Mouse (Mus musculus) left cerebral cortex, adult 8-10 months (tissue): ENCODE measurements at regions not wholly inside any gene's neighbourhood (a gene's known extent, or its start where the extent isn't known, plus 50 kb on each side); places are given as distances from the start of the nearest gene placed in this dataset.
A peak's percentile ranks its signal among the peaks of the same experiment; 100 is the strongest.

Source experiments
- DNase-seq, 2 experiments: peaks; one replicate each; pipeline ENCODE4 v3.0.0; 2022; ENCODE audit warnings: low spot score in 2 of 2

GRCm38 (mm10) chrX:99340223-99340622, 130.8 kb downstream of the Pja1 start:
- no peak for DNase-seq

DNA sequence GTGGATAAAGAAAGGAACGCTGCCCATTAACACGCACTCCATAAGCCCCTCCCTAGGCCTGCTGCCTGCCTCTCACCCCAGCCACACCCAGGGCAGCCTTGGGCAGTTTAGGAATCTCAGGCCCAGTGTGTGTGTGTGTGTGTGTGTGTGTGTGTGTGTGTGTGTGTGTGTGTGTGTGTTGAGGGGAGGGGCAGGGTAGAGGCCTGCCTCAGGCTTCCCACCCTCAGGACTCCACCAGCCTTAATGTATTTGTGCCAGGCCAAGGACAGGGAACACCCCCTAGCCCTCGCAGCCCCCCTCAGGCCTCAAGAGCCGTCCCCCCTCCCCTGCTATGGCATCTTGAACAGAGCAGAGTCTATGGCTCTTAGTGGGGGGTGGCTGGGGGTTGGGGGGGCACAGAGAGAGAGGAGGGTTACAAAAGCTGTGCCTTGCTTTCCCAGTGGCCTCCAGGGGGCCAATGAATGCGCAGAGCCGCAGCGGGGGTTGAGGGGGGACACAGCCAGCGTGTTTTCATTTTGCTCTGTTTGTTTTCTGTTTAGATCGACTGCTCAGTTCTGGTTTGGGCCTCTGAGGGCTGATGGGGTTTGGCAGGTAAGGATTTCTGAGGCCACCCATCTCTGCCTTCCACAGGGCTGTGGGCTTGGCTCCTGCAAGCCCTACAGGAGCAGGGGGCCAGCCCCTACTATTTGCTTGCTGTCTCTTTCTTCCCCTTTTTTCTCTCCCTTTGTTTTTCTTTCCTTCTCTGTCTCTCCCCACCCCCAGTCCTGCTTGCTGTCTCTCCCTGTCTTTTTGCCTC, 131.8 kb downstream of the Pja1 start:
- DNase-seq = no peak

GRCm38 (mm10) chrX:99336616-99337553, 134.2 kb downstream of the Pja1 start:
- no peak for DNase-seq

GRCm38 (mm10) chrX:99335886-99336589, 135.0 kb downstream of the Pja1 start:
- DNase-seq = no peak

- no peak for DNase-seq
Observed at GRCm38 (mm10) chrX:99332457-99332770, 138.7 kb downstream of the Pja1 start.

DNA sequence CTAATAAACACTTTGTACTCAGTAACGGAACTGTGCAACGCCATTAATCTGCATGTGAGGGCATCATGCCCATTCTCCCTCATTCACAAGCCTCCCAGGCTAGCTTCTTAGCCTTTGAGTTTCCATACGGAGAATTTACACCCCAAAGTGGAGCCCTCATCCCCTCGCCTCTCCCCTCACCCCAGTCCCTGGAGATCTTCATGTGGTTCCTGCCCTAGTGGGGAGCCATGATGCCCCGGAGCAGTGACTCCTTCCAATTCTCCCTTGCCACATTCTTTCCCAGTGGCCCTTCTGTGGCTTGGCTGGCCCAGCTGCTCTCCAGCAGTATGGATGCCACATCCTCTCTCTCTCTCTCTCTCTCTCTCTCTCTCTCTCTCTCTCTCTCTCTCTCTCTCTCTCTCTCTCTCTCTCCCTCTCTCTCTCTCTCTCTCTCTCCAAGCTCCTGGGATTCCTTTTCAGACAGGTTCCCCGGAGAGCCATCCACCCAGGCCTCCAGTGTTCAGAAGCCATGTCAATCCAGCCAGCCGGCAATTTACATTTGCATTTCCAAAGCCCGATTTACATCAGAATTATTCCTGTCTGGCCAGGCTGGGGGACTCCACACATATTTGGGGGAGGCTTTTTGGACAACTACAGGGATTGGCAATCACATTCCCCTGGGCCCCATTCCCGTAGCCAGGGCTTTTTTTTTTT, 139.2 kb downstream of the Pja1 start:
- no peak for DNase-seq

- DNase-seq = no peak
Observed at GRCm38 (mm10) chrX:99330386-99330785, 140.7 kb downstream of the Pja1 start.

- no peak for DNase-seq
Observed at GRCm38 (mm10) chrX:99328576-99328975, 142.5 kb downstream of the Pja1 start.

DNA sequence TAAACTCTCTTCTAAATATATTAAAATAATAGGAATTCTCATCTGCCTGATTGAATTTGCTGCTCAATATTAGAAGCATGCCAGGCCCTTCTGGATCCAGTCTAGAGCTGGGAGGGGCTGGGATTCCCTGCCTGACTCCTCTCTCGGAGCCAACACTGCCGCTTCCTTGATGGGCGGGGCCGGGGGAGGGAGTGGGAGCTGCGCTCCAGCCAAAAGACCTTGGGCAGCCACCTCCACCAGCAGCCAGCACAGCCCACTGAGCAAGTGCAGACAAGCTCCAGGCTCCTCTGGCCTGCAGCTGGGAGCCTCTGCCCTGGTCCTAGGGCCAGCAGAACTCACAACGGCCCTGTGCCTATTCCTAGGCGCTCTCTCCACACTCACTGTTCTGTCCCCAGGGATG, 144.9 kb downstream of the Pja1 start:
- DNase-seq = no peak

DNA sequence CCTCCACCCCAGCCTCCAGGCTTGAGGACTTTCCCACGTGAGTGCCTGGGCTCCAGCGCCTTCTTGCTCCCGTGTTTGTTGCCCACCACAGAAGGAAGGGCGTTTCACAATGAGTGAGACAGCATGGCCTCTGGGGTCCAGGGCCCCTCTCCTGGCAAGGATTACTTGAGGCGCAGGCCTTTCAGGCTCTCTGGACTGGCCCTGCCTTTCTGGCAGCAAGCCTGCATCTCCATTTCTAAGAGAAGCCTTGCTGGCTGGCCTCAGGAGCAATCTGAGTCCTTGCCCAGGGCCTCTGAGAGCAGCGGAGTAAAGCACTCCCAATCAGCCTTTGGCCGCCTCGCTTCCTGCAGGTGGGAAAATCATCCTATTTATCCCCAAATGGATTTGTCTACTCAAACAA, 145.6 kb downstream of the Pja1 start:
- peak in 1 of 2 experiments; percentile 4 for DNase-seq

GRCm38 (mm10) chrX:99324546-99325170, 146.4 kb downstream of the Pja1 start:
- DNase-seq = no peak

DNA sequence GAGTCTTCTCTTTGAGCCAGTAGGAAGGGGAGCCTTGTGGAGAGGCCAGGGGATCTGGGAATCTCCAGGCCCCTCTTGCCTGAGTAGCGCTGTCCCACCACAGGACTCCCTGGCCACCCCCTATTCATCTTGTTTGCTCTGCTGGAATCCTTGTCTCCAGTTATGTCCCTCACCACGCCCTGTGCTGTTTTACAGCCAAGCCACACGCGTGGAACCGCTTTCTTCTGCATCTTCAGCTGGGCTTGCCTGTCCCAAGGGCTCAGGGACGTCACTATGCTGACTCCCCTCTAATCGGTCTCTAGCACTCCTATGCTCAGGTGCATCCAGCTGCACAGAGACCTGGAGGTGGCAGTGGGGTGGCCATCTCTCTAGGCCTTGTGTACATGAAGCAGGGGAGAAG, 151.3 kb downstream of the Pja1 start:
- DNase-seq = no peak

GRCm38 (mm10) chrX:99319163-99319562, 151.9 kb downstream of the Pja1 start:
- DNase-seq = no peak

- no peak for DNase-seq
Observed at GRCm38 (mm10) chrX:99318141-99318540, 152.9 kb downstream of the Pja1 start.

- DNase-seq = no peak
Observed at GRCm38 (mm10) chrX:99317736-99318135, 153.3 kb downstream of the Pja1 start.

DNA sequence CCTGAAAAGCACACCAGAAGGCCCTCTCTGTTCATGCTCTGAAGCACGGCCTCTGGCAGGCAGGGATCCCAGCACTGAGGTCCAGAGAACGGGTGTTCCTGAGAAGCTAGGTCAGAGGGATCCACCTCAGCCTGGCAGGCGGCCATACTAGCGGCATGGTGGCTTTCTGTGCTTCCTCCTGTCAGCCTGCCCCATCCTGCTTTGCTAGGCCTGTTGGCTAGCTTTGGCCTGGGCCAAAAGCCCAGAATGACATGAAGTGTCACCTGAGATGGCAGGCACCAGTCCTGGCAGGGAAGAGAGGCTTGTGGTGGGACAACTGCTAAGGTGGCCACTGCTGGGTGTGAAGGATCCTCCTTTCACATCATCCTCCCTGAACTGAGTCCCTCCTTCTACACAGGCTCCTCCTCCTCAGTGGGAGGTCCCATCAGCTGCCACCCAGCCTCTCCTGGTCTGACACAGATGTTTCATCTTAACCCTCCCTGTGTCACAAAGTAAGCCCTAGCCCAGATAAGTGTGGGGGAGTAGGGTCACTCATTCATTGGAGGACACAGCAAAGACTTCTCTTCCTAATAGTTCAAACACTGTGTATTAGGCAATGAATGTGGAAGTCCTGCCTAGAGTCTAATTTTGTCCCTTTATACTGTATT, 154.5 kb downstream of the Pja1 start:
- no peak for DNase-seq

DNA sequence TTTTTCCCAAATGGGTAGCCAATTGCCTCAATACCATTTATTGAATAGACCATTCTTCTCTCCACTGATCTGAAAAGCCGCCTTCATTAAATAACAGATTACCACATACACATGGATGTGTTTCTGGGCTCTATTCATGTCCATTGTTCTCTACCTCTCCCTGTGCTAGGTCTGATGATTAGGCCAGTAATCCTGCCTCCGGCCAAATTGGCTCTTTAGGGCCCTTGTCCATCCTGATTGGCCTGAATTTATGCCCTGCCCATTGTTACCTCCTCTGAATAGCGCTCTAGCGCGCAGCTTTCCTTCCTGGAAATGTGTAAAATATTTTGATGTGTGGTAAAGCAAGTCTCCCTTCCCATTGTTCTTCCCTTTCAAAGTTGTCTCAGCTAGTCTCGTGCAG, 163.2 kb downstream of the Efnb1 start:
- no peak for DNase-seq

GRCm38 (mm10) chrX:99294726-99295125, 158.8 kb downstream of the Efnb1 start:
- no peak for DNase-seq

GRCm38 (mm10) chrX:99293967-99294366, 158.0 kb downstream of the Efnb1 start:
- no peak for DNase-seq

GRCm38 (mm10) chrX:99292758-99293157, 156.8 kb downstream of the Efnb1 start:
- DNase-seq = no peak
